Mouse (Mus musculus) frontal cortex, adult (tissue): ENCODE results near the gene Guk1.
A peak's percentile ranks its signal among the peaks of the same experiment; 100 is the strongest.

Source experiments
- ATAC-seq: cut with Nextera tagmentation; 2 replicates; pipeline ENCODE4 v1.9.2; 2017; ENCODE audit warnings: mild to moderate bottlenecking, moderate library complexity, mixed read lengths; ENCODE audit not compliant: low TSS enrichment

Gene Guk1

DNA sequence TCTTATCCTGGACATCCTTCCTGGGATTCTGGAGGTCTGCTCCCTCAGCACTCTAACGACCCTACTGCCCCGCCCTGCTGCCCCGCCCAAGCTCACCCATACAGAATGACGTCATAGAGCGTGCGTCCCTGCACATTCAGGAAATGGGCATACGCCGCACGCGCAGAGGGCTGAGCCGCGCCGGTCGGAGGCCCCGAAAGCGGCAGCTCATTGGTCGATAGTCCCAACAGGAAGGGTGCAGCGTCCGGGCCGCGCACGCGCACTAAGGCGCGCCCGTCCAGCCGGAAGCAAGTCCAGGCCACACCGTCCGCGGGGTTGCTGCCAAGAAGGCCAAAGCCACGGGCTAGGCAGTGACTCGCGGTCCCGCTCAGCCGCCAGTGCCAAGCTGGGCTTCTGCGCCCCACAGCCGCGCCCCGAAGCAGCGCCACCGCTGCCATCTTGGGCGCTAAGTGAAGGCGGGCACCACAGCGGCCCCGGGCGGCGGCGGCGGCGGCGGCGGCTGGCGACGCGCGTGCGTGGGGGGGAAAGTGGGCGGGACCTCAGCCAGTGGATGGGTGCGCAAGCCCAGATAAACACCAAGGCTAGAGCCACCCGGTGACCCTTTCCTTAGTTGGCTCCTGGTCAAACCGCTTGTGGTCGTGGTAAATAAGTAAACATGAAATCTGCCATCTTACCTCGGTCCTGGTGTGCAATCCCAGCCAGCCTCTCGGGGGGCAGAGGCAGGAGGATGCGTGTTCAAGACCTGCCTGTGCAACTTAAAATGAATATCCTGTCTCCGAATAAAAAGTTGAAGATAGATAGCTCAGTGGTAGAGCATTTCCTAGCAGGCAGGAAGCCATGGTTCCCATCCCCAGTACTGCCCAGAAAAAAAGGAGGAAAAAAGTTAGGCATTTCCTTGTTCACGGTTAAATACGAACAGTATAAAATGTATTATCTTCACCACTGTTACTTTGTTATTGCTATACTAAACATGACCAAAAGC, 28.5 kb downstream of the Guk1 start, which contains the start of gene Iba57:
Gene Iba57, minus strand, starts transcription at position 485 of the 982 bp plus-strand sequence.
- ATAC-seq, result peak; percentile 97

DNA sequence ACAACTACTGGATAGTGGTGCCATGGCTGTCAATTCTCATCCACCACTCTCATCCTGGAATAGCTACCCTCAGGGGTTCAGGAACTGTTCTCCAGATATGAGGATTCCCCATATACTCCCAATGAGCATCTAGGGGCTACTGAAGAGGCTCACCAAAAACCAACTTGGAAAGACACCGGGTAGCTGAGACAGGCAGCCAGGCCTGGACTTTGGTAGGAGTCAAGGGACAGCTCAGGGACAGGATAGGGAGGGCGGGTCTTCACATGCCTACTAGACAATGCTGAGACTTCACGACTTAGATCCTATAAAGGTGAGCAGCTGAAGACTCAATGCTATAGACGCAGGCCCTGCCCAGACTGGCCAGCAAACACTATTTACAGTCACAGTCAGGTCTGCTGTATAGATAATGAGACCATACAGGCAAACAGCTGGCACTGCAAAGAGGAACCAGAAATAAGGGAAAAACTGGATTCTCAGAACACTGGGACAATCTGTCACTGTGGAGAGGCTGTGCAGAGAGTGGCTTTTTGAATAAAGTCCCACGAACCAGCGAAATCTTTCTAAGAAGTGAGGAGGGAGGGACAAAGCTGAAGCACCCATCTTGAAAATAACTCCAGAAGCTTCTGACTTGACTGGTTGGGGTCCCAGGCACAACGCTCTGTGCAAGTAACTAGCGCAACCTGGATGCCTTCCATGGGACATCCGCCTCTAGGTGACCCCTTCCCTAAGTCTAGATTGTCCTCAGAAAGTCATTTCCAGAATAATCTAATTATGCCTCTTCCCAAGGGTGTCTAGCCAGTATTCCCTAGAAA, 29.4 kb downstream of the Guk1 start:
- peak; percentile 13; the same call in 1 of the 2 replicates for ATAC-seq

DNA sequence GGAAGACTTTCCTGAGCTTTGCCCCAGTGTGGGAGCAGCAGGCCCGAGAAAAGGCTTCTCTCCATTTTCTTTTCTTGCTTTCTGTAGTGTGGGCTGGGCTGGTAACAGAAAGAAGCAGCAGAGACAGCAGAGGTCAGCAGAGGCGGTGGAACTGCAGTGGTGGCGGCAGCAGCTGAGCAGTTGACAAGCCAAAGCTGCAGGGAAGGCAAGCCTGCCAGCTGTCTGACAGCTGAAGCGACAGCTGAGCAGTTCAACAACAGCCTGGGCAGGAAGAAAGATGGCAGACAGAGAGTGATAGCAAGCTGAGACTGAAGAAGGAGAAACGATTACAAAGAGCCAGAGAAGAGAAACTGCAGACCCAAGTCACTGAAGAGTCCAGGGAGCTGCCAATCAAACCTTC, 30.6 kb downstream of the Guk1 start:
- ATAC-seq, result no peak

GRCm38 (mm10) chr11:59159558-59159957, 32.5 kb downstream of the Guk1 start:
- ATAC-seq, result no peak

GRCm38 (mm10) chr11:59159099-59159498, 32.9 kb downstream of the Guk1 start:
- ATAC-seq, result no peak

DNA sequence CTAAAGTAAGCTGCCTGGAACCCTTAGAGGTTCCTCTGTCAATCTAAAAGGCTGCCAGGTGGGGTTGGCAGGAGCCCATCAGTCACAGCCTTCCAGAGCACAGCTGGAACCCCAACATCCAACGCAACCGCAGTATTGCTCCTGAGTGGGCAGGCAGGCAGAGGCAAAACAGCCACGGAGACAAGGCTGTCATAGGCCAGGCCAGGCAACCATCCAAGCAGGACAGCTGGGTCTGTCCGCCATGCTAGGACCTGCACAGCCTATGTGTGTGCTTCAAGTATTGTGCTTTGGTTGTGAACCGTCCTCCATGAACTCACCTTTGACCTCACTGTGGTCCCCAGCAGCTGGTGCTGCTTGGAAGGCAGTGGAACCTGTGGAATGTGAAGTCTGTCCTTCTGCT, 36.1 kb downstream of the Guk1 start:
- no peak for ATAC-seq

- ATAC-seq, result no peak
These were observed 37.8 kb downstream of the Guk1 start for GRCm38 (mm10) chr11:59154220-59154619.

- no peak for ATAC-seq
These were observed 40.3 kb downstream of the Guk1 start for GRCm38 (mm10) chr11:59151729-59152128.

DNA sequence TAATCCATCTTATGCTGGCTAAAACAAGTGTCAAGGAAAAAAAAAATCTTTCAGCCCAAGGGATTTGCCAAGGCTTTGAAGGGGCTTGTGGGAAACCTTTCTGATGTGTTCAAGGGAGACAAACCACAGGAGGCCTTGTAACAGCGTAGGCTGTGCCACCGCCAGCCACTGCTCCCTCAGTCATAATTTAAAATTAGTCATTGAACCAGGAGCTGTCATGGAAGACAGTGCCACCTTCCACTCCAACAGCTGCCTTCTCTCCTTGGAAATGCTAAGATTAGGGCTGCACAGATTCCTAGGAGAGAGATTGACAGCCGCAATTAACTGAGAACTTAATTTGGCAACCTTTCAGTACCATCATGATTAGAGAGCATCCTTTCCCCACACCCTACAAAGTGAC, 42.7 kb downstream of the Guk1 start:
- no peak for ATAC-seq

DNA sequence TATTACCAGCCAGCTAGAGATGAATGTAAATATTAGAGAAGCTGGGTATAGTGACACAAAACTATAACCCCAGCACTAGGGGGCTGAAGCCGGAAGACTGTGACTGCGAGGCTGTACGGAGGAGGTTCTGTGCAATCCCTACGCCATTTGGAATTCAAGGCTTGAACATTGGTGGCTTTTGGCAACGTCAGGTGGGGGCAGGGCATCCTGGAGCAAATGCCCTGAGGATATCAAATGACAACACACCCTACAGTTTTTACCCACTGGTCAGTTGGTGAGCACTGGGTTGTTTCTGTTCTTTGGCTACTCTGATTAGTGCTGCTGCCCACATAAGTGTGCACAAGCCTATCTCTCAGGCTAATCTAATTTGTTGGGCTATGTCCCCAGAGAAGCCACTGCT, 49.0 kb downstream of the Guk1 start:
- ATAC-seq, result no peak

GRCm38 (mm10) chr11:59141772-59142370, 50.1 kb downstream of the Guk1 start:
- no peak for ATAC-seq

DNA sequence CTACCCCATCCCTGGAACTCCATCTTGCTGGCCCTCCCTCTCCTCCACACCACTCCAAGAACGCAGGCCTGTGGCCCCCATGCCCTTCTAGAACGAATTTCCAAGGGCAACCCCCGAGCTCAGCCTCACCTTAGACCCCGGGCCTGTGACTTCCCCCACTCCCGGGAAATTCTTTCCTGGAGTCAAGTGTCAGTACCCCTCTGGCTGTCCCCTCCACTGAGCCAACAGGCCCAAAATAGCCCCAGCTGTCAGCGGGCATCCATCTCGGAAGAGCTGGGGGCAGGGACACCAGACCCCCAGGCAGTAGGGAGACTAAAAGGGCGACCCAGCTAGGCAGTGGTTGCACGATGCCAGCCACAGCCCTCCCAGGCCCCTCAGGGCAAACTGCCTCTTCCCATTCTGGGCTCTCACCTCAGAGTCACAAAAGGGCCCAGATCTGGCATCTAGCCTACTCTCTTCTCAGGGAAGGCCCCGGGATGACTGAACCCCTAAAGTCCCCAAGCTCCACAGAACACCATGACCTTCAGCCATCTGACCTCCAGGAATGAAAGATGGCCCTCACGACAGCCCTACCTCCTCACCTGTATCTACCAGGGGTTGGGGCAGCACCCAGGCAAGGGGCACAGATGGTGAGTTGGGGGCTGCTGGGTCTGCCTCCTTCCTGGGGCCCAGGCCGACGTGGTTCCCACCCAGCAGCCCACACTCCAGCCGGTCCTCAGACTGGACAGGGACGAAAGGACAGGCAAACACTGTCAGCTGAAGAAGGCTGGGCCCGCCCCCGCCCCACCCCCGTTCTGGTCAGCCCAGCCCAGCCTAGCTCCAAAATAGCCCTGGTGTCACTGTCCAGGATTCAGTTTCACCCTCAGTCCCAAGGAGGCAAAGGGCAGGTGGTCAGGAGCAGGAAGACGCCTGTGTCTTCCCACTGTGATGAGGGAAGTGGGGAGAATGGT, 53.2 kb downstream of the Guk1 start:
- ATAC-seq, result no peak

DNA sequence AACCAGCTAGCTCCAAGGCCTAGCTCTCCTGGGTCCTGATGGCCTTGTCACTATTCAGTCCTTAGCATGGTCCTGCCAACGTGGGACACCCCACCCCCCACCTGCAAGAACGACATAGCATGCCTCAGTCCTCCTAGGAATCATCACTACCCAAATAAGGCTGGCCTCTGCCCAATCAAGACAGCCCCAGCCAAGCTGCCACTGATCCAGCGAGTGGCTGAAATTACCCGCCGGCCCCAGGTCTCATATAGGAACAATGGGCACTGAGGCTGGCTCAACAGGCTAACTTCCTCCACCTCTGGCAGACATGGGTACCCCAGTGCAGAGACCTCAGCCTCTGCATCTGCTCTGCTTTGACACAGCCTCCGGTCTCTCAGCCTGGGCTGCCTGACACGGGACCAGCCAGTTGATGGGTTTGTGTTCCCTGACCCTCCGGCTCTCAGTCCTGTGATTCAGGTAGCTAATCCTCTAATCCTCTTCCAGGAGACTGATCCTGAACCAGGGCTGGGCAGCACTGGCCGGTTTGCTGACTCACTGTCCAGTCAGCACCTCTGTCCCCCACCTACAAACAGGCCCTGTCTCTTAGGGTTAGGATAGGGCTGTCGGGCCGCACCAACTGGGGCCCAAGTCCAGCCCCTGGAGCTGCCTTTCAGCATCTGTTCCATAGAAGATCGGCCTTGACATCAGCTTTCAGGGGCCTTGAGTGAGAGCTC, 54.9 kb downstream of the Guk1 start:
- no peak for ATAC-seq

DNA sequence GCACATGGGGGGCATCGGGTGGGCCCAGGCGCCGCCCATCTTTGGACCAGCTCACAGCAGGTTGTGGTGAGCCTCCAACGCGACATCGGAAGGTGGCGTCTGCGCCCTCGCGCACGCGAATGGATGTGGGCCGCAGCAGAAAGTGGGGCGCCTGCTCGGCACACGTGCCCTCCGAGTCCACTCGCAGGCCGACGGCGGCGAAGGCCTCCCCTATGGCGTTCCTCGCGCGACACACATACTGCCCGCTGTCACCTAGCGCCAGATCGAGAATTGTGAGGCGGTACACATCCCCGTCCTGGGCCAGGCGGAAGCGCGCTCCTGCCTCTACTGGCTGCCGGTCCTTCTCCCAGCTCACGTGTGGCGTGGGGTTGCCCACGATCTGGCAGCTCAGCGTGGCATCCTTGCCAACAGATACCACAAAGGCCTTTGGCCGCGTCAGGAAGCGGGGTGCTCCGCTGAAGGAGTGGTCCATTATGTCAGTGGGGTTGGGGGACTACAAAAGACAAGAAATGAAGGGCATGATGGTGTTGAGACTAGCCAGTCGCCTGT, 56.0 kb downstream of the Guk1 start, which contains the start of gene Obscn:
Gene Obscn, minus strand, starts transcription at position 499 of the 549 bp plus-strand sequence.
- no peak; the same call in 1 of the 2 replicates for ATAC-seq

DNA sequence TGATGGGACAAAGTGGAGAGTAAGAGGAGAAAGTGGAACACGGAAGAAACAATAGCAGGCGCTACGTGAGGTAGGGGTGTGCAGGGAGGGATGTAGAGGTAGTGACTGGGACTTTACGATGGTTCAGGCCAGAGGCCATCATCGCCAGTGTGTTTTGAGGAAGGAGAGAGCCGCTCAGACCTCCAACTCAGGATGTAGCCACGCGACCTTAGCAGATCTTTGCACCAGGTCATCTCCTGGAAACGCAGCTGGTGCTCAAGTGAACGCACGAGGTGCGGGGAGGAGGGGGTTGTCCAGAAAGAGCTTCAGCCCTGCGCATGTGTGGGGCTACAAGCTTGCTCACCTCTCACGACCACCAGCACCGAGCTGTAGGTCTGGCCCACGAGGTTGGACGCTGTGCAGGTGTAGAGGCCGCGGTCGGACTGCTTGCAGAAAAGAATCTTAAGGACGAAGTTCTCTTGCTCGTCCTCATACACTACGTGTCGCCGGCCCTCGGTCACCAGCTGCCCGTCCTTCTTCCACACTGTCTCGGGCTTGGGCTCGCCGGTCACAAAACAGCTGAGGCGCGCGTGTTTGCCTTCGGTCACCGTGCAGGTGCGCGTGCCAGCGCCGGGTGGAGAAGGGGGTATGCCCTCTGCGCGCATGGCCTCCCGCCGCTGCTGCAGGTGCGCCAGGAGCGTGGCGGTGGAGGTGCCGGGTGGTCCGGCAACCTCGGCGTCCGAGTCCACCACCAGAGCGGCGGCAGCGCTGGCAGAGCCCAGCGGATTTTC, 56.8 kb downstream of the Guk1 start:
- no peak for ATAC-seq

DNA sequence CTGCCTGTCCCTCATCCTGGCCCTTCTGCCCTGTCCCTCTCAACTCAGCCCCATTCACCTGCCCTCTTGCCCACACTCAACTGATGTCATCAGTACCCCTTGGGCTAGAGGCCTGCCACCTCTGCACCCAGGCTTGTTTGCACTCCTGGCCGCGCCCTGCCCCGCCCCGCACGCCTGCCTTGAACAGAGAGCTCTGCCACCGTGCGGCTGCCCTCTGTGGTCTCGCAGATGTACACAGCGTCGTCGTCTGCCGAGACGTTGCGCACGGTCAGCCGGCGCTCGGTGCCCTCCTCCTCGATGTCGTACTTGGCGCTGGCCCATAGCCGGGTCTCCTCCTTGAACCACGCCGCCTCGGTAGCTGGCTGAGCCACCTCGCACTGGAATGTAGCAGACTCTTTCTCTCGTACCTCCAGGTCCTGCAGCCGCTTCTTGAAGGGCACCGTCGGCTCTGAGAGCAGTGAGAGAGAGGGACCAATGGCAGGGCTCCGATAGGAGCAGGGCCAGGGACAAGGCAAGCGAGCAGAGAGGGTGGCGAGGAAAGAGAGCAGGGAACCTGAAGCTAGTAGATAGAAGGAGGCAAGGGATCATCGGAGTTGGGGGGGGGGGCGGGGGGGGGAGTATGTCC, 57.5 kb downstream of the Guk1 start:
- ATAC-seq, result no peak
